Mouse (Mus musculus) hindbrain, embryonic 13.5 days (tissue): ENCODE results near the gene Sox1. TPM values are rescaled to one million over a fixed set of nuclear protein-coding genes. Genes with fewer than 3 reads are reported as not detected.

Source experiments
- ATAC-seq: fragments of 200-750 bp; cut with Nextera tagmentation; 2 replicates; pipeline ENCODE4 v1.8.0; 2017; ENCODE audit warnings: moderate TSS enrichment; ENCODE audit not compliant: low FRiP score
- H3K27ac ChIP-seq: fragments of 300-500 bp; sonication (generic); 2 replicates; pipeline ENCODE4 v1.5.1; 2015; ENCODE audit warnings: inconsistent platforms, mild to moderate bottlenecking, moderate library complexity
- H3K27me3 ChIP-seq: fragments of 300-500 bp; sonication (generic); 2 replicates; pipeline ENCODE4 v1.6.1; 2015; ENCODE audit warnings: mild to moderate bottlenecking, inconsistent platforms
- H3K36me3 ChIP-seq: fragments of 300-500 bp; sonication (generic); 2 replicates; pipeline ENCODE4 v1.6.1; 2015; ENCODE audit warnings: mild to moderate bottlenecking, inconsistent platforms
- H3K4me1 ChIP-seq: fragments of 300-500 bp; sonication (generic); replicated peaks from 2 replicates; pipeline ENCODE4 v1.6.1; 2015; ENCODE audit warnings: inconsistent platforms
- H3K4me2 ChIP-seq: fragments of 300-500 bp; sonication (generic); 2 replicates; pipeline ENCODE4 v1.6.1; 2015; ENCODE audit warnings: inconsistent platforms, mild to moderate bottlenecking, moderate library complexity
- H3K4me3 ChIP-seq: fragments of 300-500 bp; sonication (generic); 2 replicates; pipeline ENCODE4 v1.5.1; 2015; ENCODE audit warnings: mild to moderate bottlenecking, inconsistent platforms
- H3K9ac ChIP-seq: fragments of 300-500 bp; sonication (generic); 2 replicates; pipeline ENCODE4 v1.6.1; 2015; ENCODE audit warnings: mild to moderate bottlenecking, inconsistent platforms
- H3K9me3 ChIP-seq: fragments of 300-500 bp; sonication (generic); 2 replicates; pipeline ENCODE4 v1.6.1; 2016; ENCODE audit warnings: inconsistent platforms
- WGBS: fragments of 180-500 bp; shearing (Covaris S2); methylation state at CpG from one replicate; pipeline ENCODE4 v1.1.7; 2015; 5-methylcytosine and 5-hydroxymethylcytosine counted together
- polyA plus RNA-seq: library from polyadenylated mRNA; unstranded; fragments of >200 nt; fragmentation: Nextera tagmentation; extraction: Ambion mirVana; gene quantifications from 2 replicates; pipeline ENCODE4 v1.2.1, GENCODE M21; 2015

The Sox1 gene
- polyA plus RNA-seq, 1 experiment from 2014 or later = 2.0 TPM

DNA sequence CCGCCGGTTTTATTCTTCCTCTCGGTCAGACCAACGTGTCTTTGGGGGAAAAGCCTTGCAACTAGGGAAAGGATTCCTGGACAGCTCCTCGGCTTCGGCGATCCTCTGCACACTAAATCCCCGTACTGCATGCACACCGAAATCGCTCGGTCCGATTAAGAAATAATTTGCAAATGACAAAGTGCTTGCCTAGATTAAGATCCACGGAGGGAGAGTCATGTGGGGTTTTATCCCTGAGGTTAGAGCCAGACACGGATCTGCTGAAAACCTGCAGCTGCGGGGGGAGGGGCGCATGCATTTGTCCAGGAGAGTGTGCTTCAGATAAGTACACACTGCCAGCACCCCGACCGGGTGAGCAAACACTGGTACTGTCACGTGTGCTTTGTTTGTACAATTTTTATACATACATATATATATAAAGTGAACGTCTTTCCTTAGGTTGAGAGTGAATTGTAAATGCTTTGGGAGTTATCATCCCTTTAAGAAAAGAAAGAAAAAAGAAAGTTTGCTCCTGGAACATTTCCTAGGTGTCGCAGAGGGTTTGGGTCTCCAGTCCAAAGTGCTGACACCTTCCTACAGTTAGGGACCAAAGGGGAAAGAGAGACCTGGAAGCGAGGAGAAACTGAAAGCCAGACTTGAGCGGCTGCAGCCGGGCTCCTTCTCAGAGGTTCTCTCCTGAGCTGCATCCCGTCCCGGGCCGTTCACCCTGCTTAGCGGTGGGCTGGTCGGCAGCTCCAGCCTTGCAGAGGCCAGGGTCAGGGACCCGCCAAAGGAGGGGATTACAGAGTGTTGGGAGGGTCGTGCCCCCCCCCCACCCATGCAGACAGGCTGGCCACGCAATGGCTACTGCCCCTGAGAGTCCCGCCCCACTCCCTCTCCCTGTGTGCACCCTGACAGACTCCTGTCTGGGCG lies 10.9 kb upstream of the Sox1 start:
- H3K9ac ChIP-seq = peak overlapping the region; percentile 60; the same call in 1 of the 2 replicates
- no peak overlapping the region for H3K27ac ChIP-seq
- WGBS = under 1% methylated on average over 34 of the region's 34 CpGs
- no peaks in the 10 kb centered on the region for H3K9me3 ChIP-seq
- H3K36me3 ChIP-seq = no peaks in the 10 kb centered on the region
- peaks cover 99% of the 10 kb centered on the region for H3K27me3 ChIP-seq
- 0 out of 2 replicates have a peak, but pooled peaks have one; percentile 25 for ATAC-seq
- H3K4me2 ChIP-seq = peak overlapping the region; percentile 60
- peak overlapping the region; percentile 33 for H3K4me3 ChIP-seq
- H3K4me1 ChIP-seq = peaks cover 42% of the 10 kb centered on the region

DNA sequence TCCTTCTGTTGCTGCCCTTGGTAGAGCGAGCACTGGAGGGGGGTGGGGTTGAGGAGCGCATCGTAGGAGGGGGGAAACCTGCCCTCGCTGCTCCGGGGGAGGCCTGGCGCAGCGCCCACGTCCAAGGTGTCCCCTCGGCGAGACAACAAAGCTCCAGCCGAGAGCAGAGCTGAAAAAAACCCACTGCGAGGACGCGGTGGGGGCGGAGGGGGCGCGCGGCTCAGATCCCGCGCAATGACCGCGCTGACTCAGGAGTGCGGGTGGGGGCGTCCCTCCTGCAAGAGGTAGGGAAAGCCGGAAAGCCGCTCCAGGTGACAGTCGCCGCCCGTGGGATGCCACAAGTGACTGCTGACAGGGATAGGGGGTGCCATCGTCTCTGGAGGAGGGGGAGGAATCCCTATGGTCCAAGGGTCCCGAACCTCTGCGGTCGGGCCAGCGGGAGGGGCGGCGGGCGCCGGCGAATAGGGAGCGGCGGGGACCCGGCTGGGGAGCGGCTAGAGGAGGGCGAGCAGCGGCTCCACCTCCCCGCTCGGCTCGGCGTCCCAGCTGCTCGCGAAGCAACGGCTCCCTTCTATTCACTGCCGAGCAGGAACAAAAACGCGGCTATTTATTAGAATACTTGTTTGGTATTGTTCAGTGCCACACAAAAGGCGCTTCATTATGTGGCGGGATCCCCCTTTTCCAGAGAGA lies 10.0 kb upstream of the Sox1 start:
- H3K4me1 ChIP-seq = peaks cover 42% of the 10 kb centered on the region
- peak; percentile 49 for ATAC-seq
- peak overlapping the region; percentile 60 for H3K4me2 ChIP-seq
- H3K36me3 ChIP-seq = no peaks in the 10 kb centered on the region
- H3K27me3 ChIP-seq = peaks cover 99% of the 10 kb centered on the region
- WGBS = under 1% methylated on average over 49 of the region's 57 CpGs
- H3K4me3 ChIP-seq = peak overlapping the region; percentile 33
- H3K9me3 ChIP-seq = no peaks in the 10 kb centered on the region
- H3K27ac ChIP-seq = peak overlapping the region; percentile 77
- H3K9ac ChIP-seq = peak overlapping the region; percentile 60

DNA sequence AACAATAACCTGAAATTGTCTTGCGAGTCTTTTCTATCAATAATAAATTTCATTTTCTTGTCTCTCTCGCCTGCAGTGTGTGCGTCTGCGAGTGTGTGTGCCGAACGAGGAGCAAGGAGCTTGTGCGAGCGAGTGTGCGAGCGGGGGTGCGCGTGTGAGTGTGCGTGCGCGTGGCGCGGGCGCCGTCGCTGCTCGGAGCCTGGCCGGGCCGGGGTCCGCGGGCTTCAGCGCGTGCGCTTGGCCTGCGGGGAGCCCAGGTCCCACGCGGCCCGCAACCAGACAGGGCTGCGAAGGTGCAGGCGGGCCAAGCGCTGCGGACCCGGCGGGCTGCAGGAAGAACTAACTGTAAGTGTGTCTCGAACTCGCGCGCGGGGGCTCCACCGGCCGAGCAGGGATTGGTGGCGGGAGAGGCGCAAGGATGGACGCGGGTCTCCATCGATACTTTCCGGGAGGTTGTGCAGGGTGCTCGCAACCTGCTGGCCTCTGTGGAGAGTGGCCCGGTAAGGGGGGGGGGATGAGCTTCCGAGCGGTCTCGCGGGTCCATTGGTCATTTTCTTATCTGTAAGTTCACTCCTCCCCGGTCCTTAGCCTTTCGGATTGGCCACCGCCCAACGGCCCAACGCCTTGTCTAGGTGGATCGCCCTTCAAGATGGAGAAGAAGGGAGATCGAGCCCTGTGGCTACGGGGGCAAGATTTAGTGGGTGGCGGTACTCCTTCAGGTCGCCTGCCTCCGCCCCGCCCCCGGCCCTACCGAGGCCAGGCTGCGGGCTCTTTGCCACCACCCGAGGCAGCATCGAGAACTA lies 9.2 kb upstream of the Sox1 start:
- H3K27me3 ChIP-seq = peaks cover 96% of the 10 kb centered on the region

DNA sequence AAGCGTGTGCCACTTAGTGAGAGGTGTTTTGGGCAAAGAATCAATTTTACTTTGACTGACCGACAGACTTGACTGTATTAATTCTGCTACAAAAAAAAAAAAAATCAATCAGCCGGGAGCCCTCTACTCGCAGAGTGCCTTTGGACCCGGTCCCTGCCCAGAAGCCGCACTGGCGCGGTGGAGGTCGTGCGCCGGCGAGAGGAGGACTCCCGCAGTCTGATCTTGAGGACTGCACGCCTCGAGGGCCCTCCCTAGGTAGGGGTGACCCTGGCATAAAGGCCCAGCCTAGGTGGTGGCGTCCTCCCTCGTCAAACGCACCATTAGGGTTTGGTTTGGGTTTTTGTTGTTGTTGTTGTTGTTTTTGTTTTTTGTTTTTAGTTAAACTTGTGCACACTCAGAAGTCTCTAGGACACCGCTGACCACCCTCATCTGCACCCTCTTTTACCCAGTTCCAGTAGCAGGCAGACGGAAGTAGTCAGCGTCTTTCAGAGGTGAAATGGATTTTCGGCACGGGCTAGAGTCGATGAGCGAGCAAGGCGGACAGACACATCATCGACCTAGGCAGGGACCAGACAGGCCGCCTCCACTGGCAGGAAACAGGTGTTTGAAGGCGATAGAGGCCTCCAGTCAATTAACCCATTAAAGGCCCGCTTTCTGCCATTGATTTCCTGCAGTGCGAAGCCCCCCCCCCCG lies 8.4 kb upstream of the Sox1 start:
- no peak for ATAC-seq
- H3K9ac ChIP-seq = peak overlapping the region; percentile 60; the same call in 1 of the 2 replicates
- peaks cover 47% of the 10 kb centered on the region for H3K4me1 ChIP-seq
- H3K36me3 ChIP-seq = no peaks in the 10 kb centered on the region
- whole genome bisulfite sequencing = under 1% methylated on average over 32 of the region's 32 CpGs
- H3K27ac ChIP-seq = peak overlapping the region; percentile 77
- H3K4me2 ChIP-seq = peak overlapping the region; percentile 60
- H3K4me3 ChIP-seq = peak overlapping the region; percentile 33
- peaks cover 96% of the 10 kb centered on the region for H3K27me3 ChIP-seq
- no peaks in the 10 kb centered on the region for H3K9me3 ChIP-seq

More for the DNA sequence above, 9.2 kb upstream of the Sox1 start:
- peak overlapping the region; percentile 60 for H3K4me2 ChIP-seq
- no peaks in the 10 kb centered on the region for H3K36me3 ChIP-seq
- H3K27ac ChIP-seq = peak overlapping the region; percentile 77
- H3K9me3 ChIP-seq = no peaks in the 10 kb centered on the region
- H3K9ac ChIP-seq = peak overlapping the region; percentile 60
- WGBS = under 1% methylated on average over 74 of the region's 74 CpGs
- peaks cover 47% of the 10 kb centered on the region for H3K4me1 ChIP-seq
- peak overlapping the region; percentile 33 for H3K4me3 ChIP-seq
- ATAC-seq = no peak

DNA sequence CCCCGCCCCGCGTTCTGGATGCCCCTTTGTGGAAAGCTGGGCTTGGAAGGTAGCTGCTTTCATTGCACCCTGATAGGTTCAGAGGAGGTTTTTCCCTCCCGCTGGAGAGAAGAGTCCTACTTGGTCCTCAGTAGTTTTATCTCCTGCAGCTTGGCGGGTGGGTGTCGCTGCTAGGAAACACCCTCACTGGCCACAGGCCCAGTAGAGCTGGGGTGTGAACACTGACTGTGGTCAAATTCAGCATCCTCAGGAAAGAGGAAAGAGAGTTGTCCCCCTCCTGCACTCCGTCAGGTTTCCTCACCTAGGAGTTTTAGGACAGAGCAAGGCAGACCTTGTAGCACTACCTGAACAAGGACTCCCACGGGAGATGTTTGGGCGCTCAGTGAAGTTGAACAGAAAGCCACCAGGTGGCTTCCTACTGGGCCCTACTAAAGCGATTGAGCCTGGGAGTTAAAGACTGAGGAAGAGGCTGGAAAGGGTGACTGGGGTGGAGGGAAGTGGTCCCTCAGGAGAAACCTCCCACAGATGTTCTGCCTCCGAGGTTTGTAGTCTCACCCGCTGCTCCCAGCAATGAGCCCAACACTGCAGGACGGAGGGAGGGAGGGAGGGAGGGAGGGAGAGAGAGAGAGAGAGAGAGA lies 7.8 kb upstream of the Sox1 start:
- peak overlapping the region; percentile 77 for H3K27ac ChIP-seq
- no peaks in the 10 kb centered on the region for H3K9me3 ChIP-seq
- 5% methylated on average over 12 of the region's 13 CpGs for WGBS
- peaks cover 96% of the 10 kb centered on the region for H3K27me3 ChIP-seq
- 0 out of 2 replicates have a peak overlapping the region, but pooled peaks have one; percentile 60 for H3K9ac ChIP-seq
- ATAC-seq = no peak
- peaks cover 47% of the 10 kb centered on the region for H3K4me1 ChIP-seq
- no peaks in the 10 kb centered on the region for H3K36me3 ChIP-seq
- peak overlapping the region; percentile 60 for H3K4me2 ChIP-seq
- peak overlapping the region; percentile 33; the same call in 1 of the 2 replicates for H3K4me3 ChIP-seq

DNA sequence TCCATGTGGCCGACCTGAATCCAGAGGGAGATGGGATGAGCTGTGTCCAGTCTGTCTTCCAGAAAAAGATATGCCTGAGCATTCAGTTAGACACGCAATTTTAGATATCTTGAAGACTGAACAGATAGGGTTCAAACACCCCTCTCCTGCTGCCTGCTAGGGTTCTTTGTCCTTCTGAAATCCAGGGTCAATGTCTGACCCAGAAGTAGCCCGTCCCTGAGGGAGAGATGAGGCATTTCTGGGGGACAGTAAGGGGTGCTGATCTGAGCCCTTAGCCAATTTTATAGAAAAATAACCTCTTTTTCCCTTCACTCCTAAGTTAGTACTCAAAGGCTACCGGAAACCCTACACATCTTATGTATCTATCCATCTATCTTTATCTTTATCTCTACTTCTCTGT lies 7.2 kb upstream of the Sox1 start:
- WGBS = 13% methylated on average over 4 of the region's 4 CpGs
- Histone ChIP-seq H3K4me1 (peaks cover 44% of the 10 kb centered on the region), H3K4me3 (no peak overlapping the region)

DNA sequence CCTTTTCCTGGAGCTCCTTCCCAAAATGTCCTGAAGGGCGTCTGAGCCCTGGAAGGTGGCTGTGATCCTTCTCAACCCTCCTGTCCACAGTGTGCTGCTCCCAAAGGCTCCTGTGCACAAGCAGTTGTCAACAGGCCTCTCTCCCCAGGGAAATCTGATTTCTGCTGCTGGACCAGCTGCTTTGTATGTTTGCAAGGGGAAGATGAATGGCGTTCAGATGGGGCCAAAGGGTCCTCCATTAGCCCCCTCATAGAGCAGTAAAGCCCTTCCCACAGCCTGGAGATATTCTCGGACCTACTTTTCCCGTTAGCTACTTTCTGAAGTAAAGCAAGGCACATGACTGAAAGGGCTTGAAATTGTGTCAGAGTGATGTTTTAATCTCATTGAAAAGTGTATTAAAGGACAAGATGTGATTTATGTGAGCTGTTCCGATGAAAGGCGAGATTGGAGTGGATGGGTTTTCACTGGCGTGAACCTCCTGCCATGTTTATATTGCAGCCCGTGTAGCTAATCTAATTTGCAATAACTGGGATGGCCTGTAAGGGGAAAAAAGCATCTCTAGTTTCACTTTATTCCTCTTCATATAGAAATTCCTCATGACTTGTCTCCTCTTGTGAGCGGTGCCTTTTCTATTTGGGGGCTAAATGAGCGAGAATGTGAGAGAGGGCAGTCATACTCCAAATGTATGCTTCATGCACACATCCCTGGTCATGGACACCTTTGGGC lies 6.5 kb upstream of the Sox1 start:
- Histone ChIP-seq H3K9me3 (no peaks in the 10 kb centered on the region), H3K27me3 (peaks cover 96% of the 10 kb centered on the region), H3K27ac (no peak overlapping the region), H3K4me1 (peaks cover 39% of the 10 kb centered on the region), H3K9ac (no peak overlapping the region), H3K36me3 (no peaks in the 10 kb centered on the region), H3K4me3 (no peak overlapping the region), H3K4me2 (peak overlapping the region; percentile 4; the same call in 1 of the 2 replicates)
- WGBS = 10% methylated on average over 10 of the region's 10 CpGs
- ATAC-seq = no peak

More for the DNA sequence above, 7.2 kb upstream of the Sox1 start:
- Histone ChIP-seq H3K27me3 (peaks cover 96% of the 10 kb centered on the region), H3K9me3 (no peaks in the 10 kb centered on the region), H3K9ac (no peak overlapping the region), H3K27ac (peak overlapping the region; percentile 31; the same call in 1 of the 2 replicates), H3K4me2 (peak overlapping the region; percentile 2; the same call in 1 of the 2 replicates), H3K36me3 (no peaks in the 10 kb centered on the region)
- no peak for ATAC-seq

DNA sequence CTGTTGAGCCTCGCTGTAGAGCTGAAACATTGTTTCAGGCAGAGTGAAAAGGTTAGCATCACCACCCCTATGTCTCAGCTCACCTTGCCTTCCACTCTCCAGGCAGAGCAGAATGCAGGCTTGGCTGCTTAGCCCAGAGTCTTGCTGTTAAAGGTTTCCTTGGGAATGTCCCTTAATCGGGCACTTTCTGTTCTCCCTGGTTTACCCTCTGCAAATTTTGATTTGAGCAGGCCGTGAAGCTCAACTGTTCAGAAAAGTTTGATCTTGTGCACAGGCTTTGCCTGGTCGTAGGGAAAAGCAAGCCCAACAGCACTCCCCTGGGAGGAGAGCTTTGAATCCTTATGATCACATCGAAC lies 6.0 kb upstream of the Sox1 start:
- no peak overlapping the region for H3K27ac ChIP-seq

DNA sequence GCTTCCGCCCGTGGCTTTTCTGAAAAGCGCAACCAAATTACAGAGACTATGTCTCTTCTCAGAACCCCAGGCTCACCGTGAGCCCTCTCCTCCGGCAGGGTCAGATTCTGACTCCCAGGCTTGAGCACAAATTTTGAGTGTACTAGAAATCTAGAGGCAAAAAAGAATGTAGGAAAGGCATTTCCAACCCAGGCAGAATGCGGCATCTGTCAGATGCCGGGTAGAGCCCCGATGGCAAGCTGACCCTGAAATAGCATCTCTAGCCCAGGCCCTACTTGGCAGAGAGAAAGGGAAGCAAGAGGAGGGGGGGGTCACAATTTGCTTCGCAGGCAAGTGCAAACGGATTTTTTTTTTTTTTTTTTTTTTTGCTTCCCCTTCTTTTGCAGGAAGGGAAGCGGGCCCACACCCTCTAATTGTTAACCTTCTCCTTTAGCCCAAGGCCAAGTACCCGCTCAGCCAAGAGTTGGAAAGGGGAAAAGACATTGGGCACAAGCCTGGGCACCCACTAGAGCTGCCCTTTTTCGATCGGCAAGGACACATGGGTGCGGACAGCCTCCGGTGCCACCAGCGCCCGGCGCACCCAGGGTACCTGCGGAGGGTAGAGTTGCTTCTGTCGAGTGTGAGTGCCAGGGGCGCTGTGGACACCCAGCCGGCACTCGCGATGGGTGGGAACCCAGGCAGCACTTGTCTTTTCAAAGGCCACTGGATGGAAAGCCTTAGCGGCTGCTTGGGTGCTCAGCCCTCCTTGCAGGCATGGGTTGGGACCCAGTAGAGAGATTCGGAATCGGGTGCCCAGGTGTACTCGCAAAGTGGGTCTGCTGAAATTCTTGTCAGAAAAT lies 5.1 kb upstream of the Sox1 start:
- H3K4me1 ChIP-seq = peaks cover 30% of the 10 kb centered on the region
- 2% methylated on average over 29 of the region's 29 CpGs for WGBS

More for the DNA sequence above, 6.0 kb upstream of the Sox1 start:
- Histone ChIP-seq H3K9ac (no peak overlapping the region), H3K9me3 (no peaks in the 10 kb centered on the region), H3K4me1 (peaks cover 34% of the 10 kb centered on the region), H3K36me3 (no peaks in the 10 kb centered on the region), H3K4me3 (no peak overlapping the region), H3K4me2 (peak overlapping the region; percentile 4; the same call in 1 of the 2 replicates), H3K27me3 (peaks cover 94% of the 10 kb centered on the region)
- ATAC-seq = no peak
- WGBS = 6% methylated on average over 5 of the region's 5 CpGs

More for the DNA sequence above, 5.1 kb upstream of the Sox1 start:
- Histone ChIP-seq H3K9ac (peak overlapping the region; percentile 55), H3K4me2 (peak overlapping the region; percentile 40), H3K9me3 (no peaks in the 10 kb centered on the region), H3K36me3 (no peaks in the 10 kb centered on the region), H3K4me3 (peak overlapping the region; percentile 22), H3K27ac (peak overlapping the region; percentile 40; the same call in 1 of the 2 replicates), H3K27me3 (peaks cover 94% of the 10 kb centered on the region)
- no peak for ATAC-seq
